Mouse (Mus musculus) myocyte (in vitro differentiated cells): ENCODE results near the gene Tbxas1. TPM values are rescaled to one million over a fixed set of nuclear protein-coding genes. Genes with fewer than 3 reads are reported as not detected.
A peak's percentile ranks its signal among the peaks of the same experiment; 100 is the strongest.

ENCODE experiments used
- H3K27me3 ChIP-seq: one replicate; pipeline ENCODE4 v1.6.1; 2011; ENCODE audit not compliant: control insufficient read depth, insufficient read depth, insufficient read length
- H3K36me3 ChIP-seq: one replicate; pipeline ENCODE4 v1.6.1; 2011; ENCODE audit not compliant: control insufficient read depth, insufficient read depth
- H3K4me2 ChIP-seq: one replicate; pipeline ENCODE4 v1.6.1; 2011; ENCODE audit warnings: low read depth, control low read depth
- H3K4me3 ChIP-seq: one replicate; pipeline ENCODE4 v1.5.1; 2011; ENCODE audit warnings: mild to moderate bottlenecking, control low read depth, moderate library complexity
- H3K79me2 ChIP-seq: one replicate; pipeline ENCODE4 v1.6.1; 2011; ENCODE audit not compliant: control insufficient read depth, insufficient read depth
- H3ac ChIP-seq: one replicate; pipeline ENCODE4 v1.6.1; 2011; ENCODE audit not compliant: control insufficient read depth, insufficient read length
- CEBPB ChIP-seq: IDR thresholded peaks from 2 replicates; pipeline ENCODE4 v1.6.1; 2011; ENCODE audit warnings: mild to moderate bottlenecking, moderate library complexity; ENCODE audit not compliant: poor library complexity, insufficient read depth, severe bottlenecking
- E2F4 ChIP-seq: IDR thresholded peaks from one replicate; pipeline ENCODE4 v1.6.1; 2011; ENCODE audit warnings: mild to moderate bottlenecking, control low read depth, moderate library complexity; ENCODE audit not compliant: insufficient read depth
- MAX ChIP-seq: IDR thresholded peaks from one replicate; pipeline ENCODE4 v1.6.1; 2011; ENCODE audit warnings: low read depth, mild to moderate bottlenecking, control low read depth
- MYOD1 ChIP-seq, 3 experiments: IDR thresholded peaks; one replicate each; pipeline ENCODE4 v1.6.1; 2011; ENCODE audit warnings: control low read depth in 2 of 3, low read depth in 2 of 3, mild to moderate bottlenecking in 2 of 3, moderate library complexity in 1 of 3; ENCODE audit not compliant: insufficient read length in 2 of 3, control insufficient read depth in 1 of 3
- MYOG ChIP-seq, 3 experiments: IDR thresholded peaks; one replicate each; pipeline ENCODE4 v1.6.1; 2011; ENCODE audit warnings: control low read depth in 2 of 3, low read depth in 2 of 3, mild to moderate bottlenecking in 2 of 3; ENCODE audit not compliant: insufficient read length in 2 of 3, control insufficient read depth in 1 of 3, insufficient read depth in 1 of 3
- POLR2A ChIP-seq: IDR thresholded peaks from one replicate; pipeline ENCODE4 v1.6.1; 2011; ENCODE audit warnings: low read depth, mild to moderate bottlenecking, control low read depth, moderate library complexity; ENCODE audit not compliant: insufficient read length
- POLR2AphosphoS2 ChIP-seq: IDR thresholded peaks from one replicate; pipeline ENCODE4 v1.6.1; 2011; ENCODE audit warnings: low read depth, control low read depth; ENCODE audit not compliant: insufficient read length
- REST ChIP-seq: IDR thresholded peaks from one replicate; pipeline ENCODE4 v1.6.1; 2011; ENCODE audit warnings: mild to moderate bottlenecking, control low read depth, moderate library complexity; ENCODE audit not compliant: insufficient read depth, insufficient read length
- SRF ChIP-seq: IDR thresholded peaks from one replicate; pipeline ENCODE4 v1.6.1; 2011; ENCODE audit warnings: low read depth; ENCODE audit not compliant: control insufficient read depth, insufficient read length
- TCF12 ChIP-seq: IDR thresholded peaks from one replicate; pipeline ENCODE4 v1.6.1; 2011; ENCODE audit warnings: mild to moderate bottlenecking, control low read depth; ENCODE audit not compliant: poor library complexity, insufficient read depth, severe bottlenecking
- TCF3 ChIP-seq: IDR thresholded peaks from one replicate; pipeline ENCODE4 v1.6.1; 2011; ENCODE audit warnings: low read depth, control low read depth; ENCODE audit not compliant: insufficient read length
- USF1 ChIP-seq: IDR thresholded peaks from one replicate; pipeline ENCODE4 v1.6.1; 2011; ENCODE audit warnings: low read depth, mild to moderate bottlenecking, control low read depth, moderate library complexity
- polyA plus RNA-seq: library from polyadenylated mRNA; unstranded; fragments of >200 nt; fragmentation: generic; extraction: Trizol; gene quantifications from one replicate; pipeline ENCODE4 v1.2.1, GENCODE M21; 2012; ENCODE audit warnings: missing spikeins

Gene Tbxas1
- polyA plus RNA-seq, 1 experiment, result not detected

GRCm38 (mm10) chr6:38846330-38847195 is 28.6 kb upstream of the Tbxas1 start:
- peaks cover 96% of the 10 kb centered on the region for H3K79me2 ChIP-seq
- TF ChIP-seq MYOG (IDR thresholded peaks at IDR 0.05; ENCODE audit: control insufficient read depth in 1 of 3, insufficient read depth in 1 of 3, insufficient read length in 2 of 3, low read depth in 2 of 3) (no peak), MYOD1 (IDR thresholded peaks at IDR 0.05; ENCODE audit: control insufficient read depth in 1 of 3, insufficient read length in 2 of 3, low read depth in 2 of 3) (no peak)
- H3K36me3 ChIP-seq, result no peaks in the 10 kb centered on the region
- no peak overlapping the region for H3K4me3 ChIP-seq
- no peak overlapping the region for H3ac ChIP-seq
- no peak overlapping the region for H3K4me2 ChIP-seq
- no peaks in the 10 kb centered on the region for H3K27me3 ChIP-seq

- TF ChIP-seq MYOD1 (IDR thresholded peaks at IDR 0.05; ENCODE audit: control insufficient read depth in 1 of 3, insufficient read length in 2 of 3, low read depth in 2 of 3) (no peak), MAX (no peak), MYOG (IDR thresholded peaks at IDR 0.05; ENCODE audit: control insufficient read depth in 1 of 3, insufficient read depth in 1 of 3, insufficient read length in 2 of 3, low read depth in 2 of 3) (no peak), SRF (no peak), E2F4 (no peak), REST (no peak), TCF3 (no peak), POLR2A (no peak), USF1 (no peak), CEBPB (no peak), POLR2AphosphoS2 (no peak), TCF12 (no peak)
- H3K4me2 ChIP-seq, result no peak overlapping the region
- H3K36me3 ChIP-seq, result no peaks in the 10 kb centered on the region
- H3ac ChIP-seq, result no peak overlapping the region
- H3K79me2 ChIP-seq, result peaks cover 96% of the 10 kb centered on the region
- no peak overlapping the region for H3K4me3 ChIP-seq
- H3K27me3 ChIP-seq, result no peaks in the 10 kb centered on the region
Measured at GRCm38 (mm10) chr6:38847447-38847846, 27.8 kb upstream of the Tbxas1 start.

- H3ac ChIP-seq, result no peak overlapping the region
- no peak for TF ChIP-seq POLR2A
- TF ChIP-seq MAX, result no peak
- no peak for TF ChIP-seq MYOG (IDR thresholded peaks at IDR 0.05; ENCODE audit: control insufficient read depth in 1 of 3, insufficient read depth in 1 of 3, insufficient read length in 2 of 3, low read depth in 2 of 3)
- H3K79me2 ChIP-seq, result peaks cover 97% of the 10 kb centered on the region
- peak overlapping the region; percentile 26 for H3K4me2 ChIP-seq
- H3K4me3 ChIP-seq, result no peak overlapping the region
- no peaks in the 10 kb centered on the region for H3K27me3 ChIP-seq
- no peaks in the 10 kb centered on the region for H3K36me3 ChIP-seq
Measured at GRCm38 (mm10) chr6:38847958-38848910, 27.0 kb upstream of the Tbxas1 start.

- Histone ChIP-seq H3K27me3 (no peaks in the 10 kb centered on the region), H3K79me2 (peaks cover 98% of the 10 kb centered on the region), H3K36me3 (no peaks in the 10 kb centered on the region), H3K4me2 (no peak overlapping the region), H3K4me3 (no peak overlapping the region), H3ac (no peak overlapping the region)
- TF ChIP-seq POLR2A (no peak), REST (no peak), E2F4 (no peak), TCF3 (no peak), MAX (no peak), TCF12 (no peak), MYOG (IDR thresholded peaks at IDR 0.05; ENCODE audit: control insufficient read depth in 1 of 3, insufficient read depth in 1 of 3, insufficient read length in 2 of 3, low read depth in 2 of 3) (no peak), USF1 (no peak), POLR2AphosphoS2 (no peak)
Measured at GRCm38 (mm10) chr6:38850715-38851259, 24.4 kb upstream of the Tbxas1 start.

- no peaks in the 10 kb centered on the region for H3K27me3 ChIP-seq
- no peak overlapping the region for H3K4me2 ChIP-seq
- H3ac ChIP-seq, result no peak overlapping the region
- H3K79me2 ChIP-seq, result peaks cover 98% of the 10 kb centered on the region
- TF ChIP-seq MAX, result no peak
- TF ChIP-seq POLR2AphosphoS2, result no peak
- no peak for TF ChIP-seq USF1
- TF ChIP-seq MYOG (IDR thresholded peaks at IDR 0.05; ENCODE audit: control insufficient read depth in 1 of 3, insufficient read depth in 1 of 3, insufficient read length in 2 of 3, low read depth in 2 of 3), result no peak
- TF ChIP-seq POLR2A, result no peak
- TF ChIP-seq CEBPB, result no peak
- TF ChIP-seq TCF12, result no peak
- TF ChIP-seq MYOD1 (IDR thresholded peaks at IDR 0.05; ENCODE audit: control insufficient read depth in 1 of 3, insufficient read length in 2 of 3, low read depth in 2 of 3), result no peak
- no peak overlapping the region for H3K4me3 ChIP-seq
- no peaks in the 10 kb centered on the region for H3K36me3 ChIP-seq
Measured at GRCm38 (mm10) chr6:38851740-38852139, 23.5 kb upstream of the Tbxas1 start.
